Mouse (Mus musculus) brain, embryonic 14.5 days (tissue): ENCODE data around the gene Tpm1.

Source experiments
- CTCF ChIP-seq: fragments of 200-500 bp; IDR thresholded peaks from 2 replicates; pipeline ENCODE4 v1.5.1; 2012; ENCODE audit warnings: inconsistent platforms, mild to moderate bottlenecking, moderate library complexity, borderline replicate concordance; ENCODE audit not compliant: insufficient read depth, insufficient read length; ENCODE audit errors: extremely low read depth
- POLR2A ChIP-seq: fragments of 200-500 bp; IDR thresholded peaks from 2 replicates; pipeline ENCODE4 v1.6.1; 2012; ENCODE audit warnings: mild to moderate bottlenecking, inconsistent platforms, borderline replicate concordance; ENCODE audit not compliant: poor library complexity, insufficient read depth, insufficient read length, severe bottlenecking; ENCODE audit errors: extremely low read depth

GRCm38 (mm10) chr9:67020063-67020462, 29.1 kb downstream of the Tpm1 start:
- TF ChIP-seq POLR2A (no peak), CTCF (no peak)
